Mouse (Mus musculus): ENCODE data around the gene Pbx1.

Gene Pbx1

GRCm38 (mm10) chr1:168225595-168226127 is 206.4 kb downstream of the Pbx1 start:
- in situ Hi-C loops (cut with MboI; ENCODE audit: low pct_unique_long_range_greater_than_20kb in 1 of 2, low sequenced_read_pairs in 2 of 2, unreplicated experiment in 1 of 2), result no loop called here

DNA sequence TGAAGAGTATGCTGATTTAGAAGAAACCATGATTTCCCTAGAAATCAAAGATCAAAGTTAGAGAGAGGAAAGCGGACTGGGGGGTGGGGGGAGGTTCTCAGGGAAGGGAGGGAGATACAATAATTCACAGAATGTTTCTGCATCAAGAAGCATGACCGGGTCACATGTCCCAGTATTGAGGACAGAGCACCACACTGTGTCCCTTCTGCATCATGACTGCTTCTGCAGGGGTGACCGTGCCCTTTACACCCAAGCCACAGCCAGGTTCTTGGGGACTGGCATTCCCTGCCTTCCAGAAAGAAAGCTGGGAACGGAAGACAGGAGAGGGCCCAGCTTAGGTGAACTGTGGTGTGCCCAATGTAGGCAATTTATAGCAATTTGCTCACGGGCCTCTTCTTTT is 207.9 kb downstream of the Pbx1 start:
- in situ Hi-C loops (cut with MboI; ENCODE audit: low pct_unique_long_range_greater_than_20kb in 1 of 2, low sequenced_read_pairs in 2 of 2, unreplicated experiment in 1 of 2), result loop anchor here in 1 of 2 experiments (25.0 kb wide), 1 partner anchor 1238 kb away; no protein-coding TSS in a partner anchor

DNA sequence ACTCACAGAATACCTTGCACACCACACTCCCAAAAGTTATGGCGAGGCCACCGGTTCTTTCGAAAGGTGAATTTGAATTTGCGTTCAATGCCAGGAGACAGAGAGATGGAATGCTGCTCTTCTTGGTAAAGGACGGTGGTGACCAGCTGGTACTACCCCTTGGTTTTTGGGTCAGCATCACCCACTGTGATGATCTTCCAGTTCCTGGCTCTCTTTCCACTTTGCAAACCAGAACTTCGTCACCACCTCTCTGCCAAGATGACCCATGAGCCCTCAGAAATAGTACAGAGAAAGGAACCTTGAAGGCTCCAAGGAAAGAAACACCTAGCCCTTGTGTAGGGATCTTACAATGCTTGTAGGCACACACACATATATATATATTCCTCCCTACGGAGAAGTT is 209.3 kb downstream of the Pbx1 start:
- in situ Hi-C loops (cut with MboI; ENCODE audit: low pct_unique_long_range_greater_than_20kb in 1 of 2, low sequenced_read_pairs in 2 of 2, unreplicated experiment in 1 of 2), result loop anchor here in 1 of 2 experiments (25.0 kb wide), 1 partner anchor 1240 kb away; no protein-coding TSS in a partner anchor

DNA sequence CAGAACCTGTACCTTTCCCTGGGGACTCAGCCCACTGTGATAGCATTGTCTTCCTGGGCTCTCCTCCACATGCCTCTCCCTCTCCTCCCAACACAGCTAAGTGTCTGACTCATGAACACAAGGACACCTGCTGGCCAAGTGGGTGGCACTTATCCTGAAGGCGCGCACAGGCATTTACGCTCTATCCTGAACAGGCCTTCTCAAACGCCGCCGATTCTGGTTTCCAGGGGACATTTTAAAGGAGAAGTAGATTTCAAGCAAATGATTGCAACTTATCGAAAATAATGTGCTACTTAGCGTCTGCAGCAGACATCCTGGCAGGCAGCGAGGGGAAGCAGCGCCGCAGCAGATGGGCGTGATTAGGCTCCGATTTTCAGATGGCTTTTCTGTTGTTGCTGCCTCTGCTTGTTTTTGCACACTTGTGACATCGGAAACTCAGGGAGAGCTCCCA is 211.0 kb downstream of the Pbx1 start:
- in situ Hi-C loops (cut with MboI; ENCODE audit: low pct_unique_long_range_greater_than_20kb in 1 of 2, low sequenced_read_pairs in 2 of 2, unreplicated experiment in 1 of 2), result loop anchor here in 1 of 2 experiments (25.0 kb wide), 1 partner anchor 1241 kb away; no protein-coding TSS in a partner anchor

DNA sequence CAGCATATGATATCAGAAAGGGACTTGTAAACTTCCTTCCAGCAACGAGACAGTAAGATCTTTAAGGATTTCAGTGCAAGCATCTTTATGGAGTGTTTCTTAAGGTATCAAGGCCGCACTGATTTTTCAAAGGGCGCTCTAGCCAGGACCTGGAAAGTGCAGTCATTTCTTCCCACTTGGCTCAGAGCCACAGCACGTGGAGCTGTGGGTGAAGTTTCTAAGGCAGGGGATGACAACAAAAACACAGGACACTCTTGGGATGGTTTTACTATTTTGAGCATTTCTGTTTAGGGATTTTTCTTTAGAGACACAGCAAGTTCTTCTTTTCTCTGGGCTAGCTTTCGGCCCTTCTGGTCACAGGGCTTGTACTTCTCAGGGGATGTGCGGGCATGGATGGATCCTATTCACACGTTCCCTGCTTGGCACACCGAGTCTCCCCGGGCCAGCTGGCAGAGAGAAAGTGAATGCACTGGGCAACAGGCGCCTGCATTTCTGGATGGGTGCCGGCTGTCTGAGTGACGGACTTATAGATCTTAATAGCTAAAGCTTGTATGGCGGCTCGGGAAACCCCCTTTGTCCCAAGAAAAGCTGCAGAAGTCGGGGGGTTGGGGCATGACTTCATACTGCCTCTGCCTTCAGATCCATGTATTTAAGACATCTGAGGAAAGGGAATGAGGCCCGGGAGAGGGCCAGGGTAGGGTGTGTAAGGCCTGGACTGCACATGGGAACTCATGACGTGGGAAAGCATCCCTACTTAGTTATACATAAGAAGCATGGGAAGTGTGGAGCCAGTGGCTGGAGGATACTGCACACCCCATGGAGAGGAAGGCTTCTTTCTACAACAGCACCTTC is 215.9 kb downstream of the Pbx1 start:
- in situ Hi-C loops (cut with MboI; ENCODE audit: low pct_unique_long_range_greater_than_20kb in 1 of 2, low sequenced_read_pairs in 2 of 2, unreplicated experiment in 1 of 2), result loop anchor here in 1 of 2 experiments (25.0 kb wide), 1 partner anchor 1246 kb away; no protein-coding TSS in a partner anchor

- in situ Hi-C loops (cut with MboI; ENCODE audit: low pct_unique_long_range_greater_than_20kb in 1 of 2, low sequenced_read_pairs in 2 of 2, unreplicated experiment in 1 of 2), result loop anchor here in 1 of 2 experiments (25.0 kb wide), 1 partner anchor 1247 kb away; no protein-coding TSS in a partner anchor
These were observed 216.6 kb downstream of the Pbx1 start for GRCm38 (mm10) chr1:168215468-168215867.

GRCm38 (mm10) chr1:168214040-168214443 is 218.0 kb downstream of the Pbx1 start:
- in situ Hi-C loops (cut with MboI; ENCODE audit: low pct_unique_long_range_greater_than_20kb in 1 of 2, low sequenced_read_pairs in 2 of 2, unreplicated experiment in 1 of 2), result loop anchor here in 1 of 2 experiments (25.0 kb wide), 1 partner anchor 1248 kb away; no protein-coding TSS in a partner anchor

GRCm38 (mm10) chr1:168213595-168213994 is 218.5 kb downstream of the Pbx1 start:
- in situ Hi-C loops (cut with MboI; ENCODE audit: low pct_unique_long_range_greater_than_20kb in 1 of 2, low sequenced_read_pairs in 2 of 2, unreplicated experiment in 1 of 2), result loop anchor here in 1 of 2 experiments (25.0 kb wide), 1 partner anchor 1249 kb away; no protein-coding TSS in a partner anchor

DNA sequence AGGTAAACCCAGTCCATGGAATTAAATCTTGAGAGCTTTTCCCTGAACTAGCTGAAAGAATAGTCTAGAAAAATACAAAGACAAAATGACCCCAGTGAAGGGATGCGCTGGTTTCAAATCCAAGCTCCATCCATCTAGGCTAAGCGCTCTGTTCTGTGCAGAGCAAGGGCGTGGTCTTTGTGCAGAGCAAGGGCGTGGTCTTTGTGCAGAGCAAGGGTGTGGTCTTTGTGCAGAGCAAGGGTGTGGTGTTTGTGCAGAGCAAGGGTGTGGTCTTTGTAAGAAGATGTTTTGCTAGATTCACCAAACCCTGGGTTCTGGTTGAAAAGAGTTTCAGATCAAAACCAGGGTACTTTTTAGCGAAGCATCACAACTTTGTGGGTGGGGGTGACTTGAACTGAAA is 221.7 kb downstream of the Pbx1 start:
- in situ Hi-C loops (cut with MboI; ENCODE audit: low pct_unique_long_range_greater_than_20kb in 1 of 2, low sequenced_read_pairs in 2 of 2, unreplicated experiment in 1 of 2), result loop anchor here in 1 of 2 experiments (25.0 kb wide), 1 partner anchor 1252 kb away; no protein-coding TSS in a partner anchor

DNA sequence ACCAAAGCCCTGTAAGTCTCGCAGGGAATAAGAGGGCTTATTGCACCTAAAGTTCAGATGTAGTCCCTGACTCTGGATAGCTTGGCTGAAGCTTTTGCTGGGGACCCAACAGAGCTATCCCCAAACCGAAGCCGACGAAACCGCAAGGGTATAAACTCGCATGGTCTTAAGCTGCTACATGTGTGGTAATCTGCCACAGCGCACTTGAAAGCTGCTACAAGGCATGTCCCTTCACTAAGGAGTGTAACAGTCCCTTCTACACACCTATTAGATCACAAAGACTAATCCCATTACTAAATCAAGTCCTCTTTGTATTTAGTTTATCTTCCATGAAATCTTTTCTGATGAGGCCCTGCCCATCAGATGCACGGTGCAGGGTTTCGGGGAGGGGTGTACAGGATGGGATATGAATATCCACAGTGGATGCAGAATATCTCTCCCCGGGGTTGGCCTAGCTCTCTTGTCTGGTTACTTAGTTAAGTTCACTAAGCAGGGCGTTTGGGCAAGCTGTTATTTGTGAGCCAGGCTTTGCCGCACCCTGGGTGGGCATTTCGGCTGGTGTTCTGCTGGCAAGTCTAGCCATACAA is 231.4 kb downstream of the Pbx1 start:
- in situ Hi-C loops (cut with MboI; ENCODE audit: low pct_unique_long_range_greater_than_20kb in 1 of 2, low sequenced_read_pairs in 2 of 2, unreplicated experiment in 1 of 2), result loop anchor here in 1 of 2 experiments (25.0 kb wide), 1 partner anchor 1262 kb away; no protein-coding TSS in a partner anchor

GRCm38 (mm10) chr1:168198276-168198675 is 233.8 kb downstream of the Pbx1 start:
- in situ Hi-C loops (cut with MboI; ENCODE audit: low pct_unique_long_range_greater_than_20kb in 1 of 2, low sequenced_read_pairs in 2 of 2, unreplicated experiment in 1 of 2), result no loop called here

- in situ Hi-C loops (cut with MboI; ENCODE audit: low pct_unique_long_range_greater_than_20kb in 1 of 2, low sequenced_read_pairs in 2 of 2, unreplicated experiment in 1 of 2), result no loop called here
These were observed 234.2 kb downstream of the Pbx1 start for GRCm38 (mm10) chr1:168197908-168198258.

DNA sequence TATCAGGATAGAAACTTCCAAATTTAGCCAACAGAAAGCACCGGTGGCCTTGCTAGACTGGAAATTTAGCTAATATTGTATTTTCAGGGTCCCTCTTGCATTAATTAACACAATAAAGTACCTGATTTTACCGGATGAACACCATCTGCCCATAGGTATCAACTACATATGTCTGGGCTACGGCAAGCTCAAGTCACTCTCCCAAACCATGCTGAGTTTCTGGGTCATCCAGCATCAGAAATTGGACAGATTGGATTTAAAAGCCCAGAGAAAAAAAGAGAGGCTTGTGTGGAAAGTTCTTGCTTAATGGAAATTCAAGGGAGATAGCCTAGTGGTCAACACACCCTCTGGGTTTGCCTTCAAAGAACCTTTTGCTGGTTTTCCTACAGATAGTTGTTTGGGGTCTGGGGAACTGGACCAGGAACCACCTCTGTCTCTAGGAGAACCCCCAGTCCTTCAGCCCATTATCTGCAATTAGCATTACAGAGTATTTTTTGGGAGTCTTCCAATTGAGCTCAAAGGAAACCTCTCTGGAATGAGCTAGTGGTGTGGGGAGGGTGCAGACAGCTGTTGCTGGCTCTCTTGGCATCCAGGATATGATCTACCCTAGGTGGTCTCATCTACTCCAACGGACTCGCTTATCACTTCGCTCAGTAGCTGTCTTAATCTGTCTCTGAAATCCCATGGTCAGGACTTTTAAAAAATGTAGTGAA is 234.7 kb downstream of the Pbx1 start:
- in situ Hi-C loops (cut with MboI; ENCODE audit: low pct_unique_long_range_greater_than_20kb in 1 of 2, low sequenced_read_pairs in 2 of 2, unreplicated experiment in 1 of 2), result no loop called here

DNA sequence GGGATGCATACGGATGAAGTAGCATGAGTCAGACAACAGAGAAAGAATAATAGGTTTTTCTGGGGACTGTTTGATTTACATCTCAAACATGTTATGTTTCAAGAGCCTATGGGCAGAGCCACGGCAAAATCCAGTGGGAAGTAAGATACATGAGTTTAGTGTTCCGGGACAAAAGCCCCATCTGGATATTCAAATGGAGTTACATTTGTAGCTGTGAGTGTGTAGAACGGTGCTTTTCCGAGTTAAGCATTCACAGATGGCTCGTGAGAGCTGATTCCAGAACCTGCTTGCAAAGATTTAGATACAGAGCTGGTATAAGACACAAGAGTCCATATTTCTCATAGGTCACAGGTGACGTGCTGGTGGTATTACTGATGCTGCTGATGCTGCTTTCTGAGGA is 238.7 kb downstream of the Pbx1 start:
- in situ Hi-C loops (cut with MboI; ENCODE audit: low pct_unique_long_range_greater_than_20kb in 1 of 2, low sequenced_read_pairs in 2 of 2, unreplicated experiment in 1 of 2), result no loop called here

DNA sequence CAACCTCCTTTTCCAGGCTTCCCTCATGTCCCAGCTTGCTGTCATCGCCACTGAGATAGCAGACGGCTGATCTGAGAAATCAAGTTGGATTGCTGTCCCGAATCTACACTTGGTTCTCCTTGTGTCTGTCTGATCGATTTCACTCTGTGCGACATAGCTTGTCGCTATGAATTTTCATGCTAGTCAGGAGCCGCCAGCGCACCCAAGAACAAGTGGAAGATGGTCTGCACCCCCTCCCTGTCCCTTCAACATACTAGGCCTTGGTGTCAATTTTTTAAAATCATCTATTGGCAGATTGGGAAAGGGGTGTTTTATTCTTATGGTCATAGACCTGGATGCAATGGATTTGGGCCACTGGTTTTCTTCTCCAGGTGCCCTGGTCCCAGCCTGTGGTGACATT is 249.3 kb downstream of the Pbx1 start:
- in situ Hi-C loops (cut with MboI; ENCODE audit: low pct_unique_long_range_greater_than_20kb in 1 of 2, low sequenced_read_pairs in 2 of 2, unreplicated experiment in 1 of 2), result no loop called here

DNA sequence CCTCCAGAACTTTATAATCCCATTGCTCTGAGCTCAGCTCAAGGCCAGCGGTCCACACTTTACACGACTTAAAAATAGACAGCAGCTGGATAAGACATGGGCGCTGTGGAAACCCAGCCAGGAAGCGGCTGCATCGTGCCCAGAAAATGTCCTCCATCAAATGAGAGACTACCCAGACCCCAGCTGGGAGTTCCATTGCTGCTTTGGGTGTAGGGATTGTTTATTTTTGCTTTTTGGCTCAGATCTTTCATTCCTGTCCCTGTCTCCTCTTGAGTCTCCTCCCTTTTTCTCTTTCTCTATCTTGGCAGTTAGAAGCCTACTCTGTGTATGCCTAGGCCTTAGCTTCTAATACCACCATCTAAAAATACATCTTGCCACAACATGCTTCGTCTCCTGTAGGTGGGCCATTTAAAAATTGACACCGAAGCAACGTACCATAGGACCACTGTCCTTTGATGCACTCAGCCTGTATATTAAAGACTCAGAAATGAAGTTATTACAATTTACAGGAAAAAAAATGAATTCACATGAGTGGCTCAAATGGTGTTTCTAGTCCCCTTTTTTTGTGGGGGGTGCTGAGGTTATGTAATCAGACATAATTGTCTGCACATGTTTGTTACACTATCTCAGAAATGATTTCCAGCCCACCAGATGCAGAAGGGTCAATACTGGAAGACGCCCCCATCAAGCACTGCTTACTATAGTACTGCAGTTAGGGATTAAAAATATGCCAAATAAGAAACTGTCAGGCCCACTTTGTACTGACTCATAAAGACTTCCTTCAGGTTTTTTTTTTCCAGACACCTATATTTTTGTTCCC is 251.2 kb downstream of the Pbx1 start:
- in situ Hi-C loops (cut with MboI; ENCODE audit: low pct_unique_long_range_greater_than_20kb in 1 of 2, low sequenced_read_pairs in 2 of 2, unreplicated experiment in 1 of 2), result no loop called here

DNA sequence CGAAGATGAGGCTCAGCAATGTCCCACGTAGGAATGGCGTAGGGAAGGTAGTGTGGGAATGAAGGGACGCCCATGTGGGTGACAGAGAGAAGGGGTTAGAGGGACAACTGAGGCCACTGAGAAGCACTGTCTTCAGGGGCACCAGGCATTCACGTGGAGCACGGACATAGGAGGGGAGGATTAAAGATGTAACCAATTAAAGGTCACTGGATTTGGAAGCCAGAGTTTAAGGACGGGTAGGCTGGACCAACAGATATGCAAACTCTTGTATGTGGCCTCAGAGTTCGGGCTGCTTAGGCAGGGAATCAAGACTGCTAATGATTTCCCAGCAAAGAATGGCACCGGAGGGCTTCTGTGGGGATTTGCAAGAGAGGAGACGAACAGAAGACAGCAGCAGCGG is 252.4 kb downstream of the Pbx1 start:
- in situ Hi-C loops (cut with MboI; ENCODE audit: low pct_unique_long_range_greater_than_20kb in 1 of 2, low sequenced_read_pairs in 2 of 2, unreplicated experiment in 1 of 2), result no loop called here

DNA sequence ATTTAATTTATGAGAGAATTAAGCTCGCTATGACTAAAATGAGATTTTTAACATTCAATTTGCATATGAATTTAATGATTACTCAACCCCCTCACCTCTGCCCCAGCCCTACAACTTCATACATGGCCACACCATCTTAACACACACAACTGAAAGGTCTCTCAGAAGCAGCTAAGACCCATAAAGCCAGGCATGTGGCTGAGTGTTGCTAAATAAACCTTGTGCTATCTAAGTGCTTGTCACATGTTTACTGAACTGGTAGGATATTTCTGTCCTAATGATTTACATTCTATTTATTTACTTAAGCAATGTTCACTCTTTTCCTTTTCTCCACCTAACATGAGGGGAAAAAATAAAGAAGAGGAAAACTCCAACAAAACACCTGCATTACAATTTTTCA is 253.5 kb downstream of the Pbx1 start:
- in situ Hi-C loops (cut with MboI; ENCODE audit: low pct_unique_long_range_greater_than_20kb in 1 of 2, low sequenced_read_pairs in 2 of 2, unreplicated experiment in 1 of 2), result no loop called here
